Mouse (Mus musculus): ENCODE measurements around the gene Olfr1145. TPM values are rescaled to one million over a fixed set of nuclear protein-coding genes. Genes with fewer than 3 reads are reported as not detected.

Gene Olfr1145
- polyA plus RNA-seq (2015; fragmentation: Nextera tagmentation; extraction: Ambion mirVana), result not detected in 2 replicates

GRCm38 (mm10) chr2:87809522-87809921, at the start of gene Olfr1145:
Gene Olfr1145, plus strand, starts transcription at chr2:87809822.

GRCm38 (mm10) chr2:87779183-87779582, 30.4 kb upstream of the Olfr1145 start, which contains the start of gene Olfr152:
Gene Olfr152, plus strand, starts transcription at chr2:87779483.

GRCm38 (mm10) chr2:87800292-87800691, 9.3 kb upstream of the Olfr1145 start, which contains the start of gene Olfr1143:
Gene Olfr1143, plus strand, starts transcription at chr2:87800592.

GRCm38 (mm10) chr2:87830233-87830632, 20.6 kb downstream of the Olfr1145 start, which contains the start of gene Olfr1148:
Gene Olfr1148, plus strand, starts transcription at chr2:87830533.

GRCm38 (mm10) chr2:87843693-87844092, 34.1 kb downstream of the Olfr1145 start, which contains the start of gene Olfr1150-ps1:
Gene Olfr1150-ps1, plus strand, starts transcription at chr2:87843993.

GRCm38 (mm10) chr2:87855562-87855961, 45.9 kb downstream of the Olfr1145 start, which contains the start of gene Olfr1151:
Gene Olfr1151, plus strand, starts transcription at chr2:87855862.

Other genes with a start within 250 kb of the Olfr1145 start
- not detected in 2 replicates for gene Olfr1129, start 235.9 kb upstream of the Olfr1145 start, polyA plus RNA-seq (2015; fragmentation: Nextera tagmentation; extraction: Ambion mirVana)
- gene Olfr1130, start 203.6 kb upstream of the Olfr1145 start, polyA plus RNA-seq (2015; fragmentation: Nextera tagmentation; extraction: Ambion mirVana), result not detected in 2 replicates
- not detected in 2 replicates for gene Olfr1131, start 182.7 kb upstream of the Olfr1145 start, polyA plus RNA-seq (2015; fragmentation: Nextera tagmentation; extraction: Ambion mirVana)
- gene Olfr1132, start 172.3 kb upstream of the Olfr1145 start, polyA plus RNA-seq (2015; fragmentation: Nextera tagmentation; extraction: Ambion mirVana), result not detected in 2 replicates
- gene Olfr1133, start 162.4 kb upstream of the Olfr1145 start, polyA plus RNA-seq (2015; fragmentation: Nextera tagmentation; extraction: Ambion mirVana), result not detected in 2 replicates
- gene Olfr1134, start 151.4 kb upstream of the Olfr1145 start, polyA plus RNA-seq (2015; fragmentation: Nextera tagmentation; extraction: Ambion mirVana), result not detected in 2 replicates
- not detected in 2 replicates for gene Olfr1135, start 136.2 kb upstream of the Olfr1145 start, polyA plus RNA-seq (2015; fragmentation: Nextera tagmentation; extraction: Ambion mirVana)
- not detected in 2 replicates for gene Olfr1136, start 115.9 kb upstream of the Olfr1145 start, polyA plus RNA-seq (2015; fragmentation: Nextera tagmentation; extraction: Ambion mirVana)
- not detected in 2 replicates for gene Olfr1137, start 96.6 kb upstream of the Olfr1145 start, polyA plus RNA-seq (2015; fragmentation: Nextera tagmentation; extraction: Ambion mirVana)
- not detected in 2 replicates for gene Olfr1138, start 69.8 kb upstream of the Olfr1145 start, polyA plus RNA-seq (2015; fragmentation: Nextera tagmentation; extraction: Ambion mirVana)
- not detected in 2 replicates for gene Olfr1140, start 66.1 kb upstream of the Olfr1145 start, polyA plus RNA-seq (2015; fragmentation: Nextera tagmentation; extraction: Ambion mirVana)
- gene Olfr1141, start 55.8 kb upstream of the Olfr1145 start, polyA plus RNA-seq (2015; fragmentation: Nextera tagmentation; extraction: Ambion mirVana), result not detected in 2 replicates
- not detected in 2 replicates for gene Olfr152, start 30.3 kb upstream of the Olfr1145 start, polyA plus RNA-seq (2015; fragmentation: Nextera tagmentation; extraction: Ambion mirVana)
- not detected in 2 replicates for gene Olfr1143, start 9.2 kb upstream of the Olfr1145 start, polyA plus RNA-seq (2015; fragmentation: Nextera tagmentation; extraction: Ambion mirVana)
- gene Olfr1148, start 20.7 kb downstream of the Olfr1145 start, polyA plus RNA-seq (2015; fragmentation: Nextera tagmentation; extraction: Ambion mirVana), result not detected in 2 replicates
- gene Olfr1150-ps1, start 34.2 kb downstream of the Olfr1145 start, polyA plus RNA-seq (2015; fragmentation: Nextera tagmentation; extraction: Ambion mirVana), result not detected in 2 replicates
- not detected in 2 replicates for gene Olfr1151, start 46.0 kb downstream of the Olfr1145 start, polyA plus RNA-seq (2015; fragmentation: Nextera tagmentation; extraction: Ambion mirVana)
- not detected in 2 replicates for gene Olfr1152, start 56.7 kb downstream of the Olfr1145 start, polyA plus RNA-seq (2015; fragmentation: Nextera tagmentation; extraction: Ambion mirVana)
- gene Olfr1153, start 85.1 kb downstream of the Olfr1145 start, polyA plus RNA-seq (2015; fragmentation: Nextera tagmentation; extraction: Ambion mirVana), result not detected in 2 replicates
- gene Olfr1154, start 95.3 kb downstream of the Olfr1145 start, polyA plus RNA-seq (2015; fragmentation: Nextera tagmentation; extraction: Ambion mirVana), result not detected in 2 replicates
- not detected in 2 replicates for gene Olfr1155, start 135.3 kb downstream of the Olfr1145 start, polyA plus RNA-seq (2015; fragmentation: Nextera tagmentation; extraction: Ambion mirVana)
- not detected in 2 replicates for gene Olfr1156, start 143.3 kb downstream of the Olfr1145 start, polyA plus RNA-seq (2015; fragmentation: Nextera tagmentation; extraction: Ambion mirVana)
- gene Olfr1157, start 158.5 kb downstream of the Olfr1145 start, polyA plus RNA-seq (2015; fragmentation: Nextera tagmentation; extraction: Ambion mirVana), result not detected in 2 replicates
- gene Olfr74, start 164.8 kb downstream of the Olfr1145 start, polyA plus RNA-seq (2015; fragmentation: Nextera tagmentation; extraction: Ambion mirVana), result not detected in 2 replicates
- not detected in 2 replicates for gene Olfr1158, start 180.3 kb downstream of the Olfr1145 start, polyA plus RNA-seq (2015; fragmentation: Nextera tagmentation; extraction: Ambion mirVana)
- gene Olfr1160, start 198.4 kb downstream of the Olfr1145 start, polyA plus RNA-seq (2015; fragmentation: Nextera tagmentation; extraction: Ambion mirVana), result not detected in 2 replicates
- gene Olfr1161, start 213.0 kb downstream of the Olfr1145 start, polyA plus RNA-seq (2015; fragmentation: Nextera tagmentation; extraction: Ambion mirVana), result not detected in 2 replicates
- 0.05 TPM in 1 of 2 replicates, not detected in the other for gene Olfr73, start 227.9 kb downstream of the Olfr1145 start, polyA plus RNA-seq (2015; fragmentation: Nextera tagmentation; extraction: Ambion mirVana)
- not detected in 2 replicates for gene Olfr1162, start 241.3 kb downstream of the Olfr1145 start, polyA plus RNA-seq (2015; fragmentation: Nextera tagmentation; extraction: Ambion mirVana)

Data from urinary bladder, postnatal 0 days (tissue).